Mouse (Mus musculus): ENCODE results near the gene Wsb1. TPM values are rescaled to one million over a fixed set of nuclear protein-coding genes. Genes with fewer than 3 reads are reported as not detected.
A peak's percentile ranks its signal among the peaks of the same experiment; 100 is the strongest.
"Not testable (repeated sequence)": the region's sequence is repeated elsewhere in the genome, so short reads cannot be mapped to it uniquely, and the experiment has no call there.

The Wsb1 gene
- total RNA-seq, 2 experiments from 2014 or later = 67.1 to 82.1 TPM

DNA sequence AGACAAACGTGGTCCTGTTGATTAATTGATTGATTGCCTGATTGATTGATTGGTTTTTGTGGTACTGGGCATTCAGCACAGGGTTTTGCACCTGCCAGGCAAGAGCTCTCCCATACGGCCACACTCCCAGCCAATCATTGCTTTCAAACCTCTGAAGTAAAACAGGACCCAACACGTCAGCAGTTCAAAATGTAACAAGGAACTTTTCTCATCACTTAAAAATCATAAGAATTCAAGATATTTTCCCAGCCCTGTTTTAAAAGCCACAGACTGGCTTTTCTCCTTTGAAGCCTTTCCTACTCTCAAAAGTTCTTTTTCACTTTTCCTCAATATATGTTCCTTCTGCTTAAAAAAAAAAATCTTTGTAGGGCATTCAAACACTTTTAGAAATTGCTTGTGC is 9.9 kb upstream of the Wsb1 start:
- DNase-seq = no peak

DNA sequence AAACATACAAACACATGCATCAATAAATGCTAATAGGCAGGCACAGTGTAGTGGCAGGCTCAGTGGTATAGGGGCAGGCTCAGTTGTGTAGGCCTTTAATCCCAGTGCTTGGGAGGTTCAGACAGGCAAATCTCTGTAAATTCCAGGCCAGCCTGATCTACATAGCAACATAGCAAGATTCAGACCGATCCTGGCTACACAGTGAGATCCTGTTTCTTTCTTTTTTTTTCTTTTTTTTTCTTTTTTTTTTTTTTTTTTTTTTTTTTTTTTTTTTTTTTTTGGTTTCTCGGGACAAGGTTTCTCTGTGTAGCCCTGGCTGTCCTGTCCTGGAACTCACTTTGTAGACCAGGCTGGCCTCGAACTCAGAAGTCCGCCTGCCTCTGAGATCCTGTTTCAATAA is 5.7 kb upstream of the Wsb1 start:
- DNase-seq = not testable (repeated sequence)

DNA sequence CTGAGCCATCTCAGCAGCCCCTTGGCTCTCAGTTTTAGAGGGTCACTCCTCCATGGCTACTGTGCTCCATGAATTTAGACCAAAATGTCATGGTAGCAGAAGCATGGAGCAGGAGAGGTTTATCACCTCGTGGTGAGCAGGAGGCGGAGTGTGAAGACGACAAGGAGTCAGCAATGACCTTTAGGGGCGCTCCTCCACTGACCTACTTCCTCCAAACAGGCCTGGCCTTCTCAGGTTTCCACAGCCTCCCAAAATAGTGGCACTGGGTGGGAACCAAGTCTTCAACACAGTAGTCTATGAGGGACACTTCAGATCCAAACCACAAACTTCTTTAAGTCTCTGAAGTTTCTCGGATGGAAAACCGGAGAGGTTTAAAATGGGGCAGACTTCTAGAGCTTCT is 4.3 kb upstream of the Wsb1 start:
- no peak for DNase-seq

DNA sequence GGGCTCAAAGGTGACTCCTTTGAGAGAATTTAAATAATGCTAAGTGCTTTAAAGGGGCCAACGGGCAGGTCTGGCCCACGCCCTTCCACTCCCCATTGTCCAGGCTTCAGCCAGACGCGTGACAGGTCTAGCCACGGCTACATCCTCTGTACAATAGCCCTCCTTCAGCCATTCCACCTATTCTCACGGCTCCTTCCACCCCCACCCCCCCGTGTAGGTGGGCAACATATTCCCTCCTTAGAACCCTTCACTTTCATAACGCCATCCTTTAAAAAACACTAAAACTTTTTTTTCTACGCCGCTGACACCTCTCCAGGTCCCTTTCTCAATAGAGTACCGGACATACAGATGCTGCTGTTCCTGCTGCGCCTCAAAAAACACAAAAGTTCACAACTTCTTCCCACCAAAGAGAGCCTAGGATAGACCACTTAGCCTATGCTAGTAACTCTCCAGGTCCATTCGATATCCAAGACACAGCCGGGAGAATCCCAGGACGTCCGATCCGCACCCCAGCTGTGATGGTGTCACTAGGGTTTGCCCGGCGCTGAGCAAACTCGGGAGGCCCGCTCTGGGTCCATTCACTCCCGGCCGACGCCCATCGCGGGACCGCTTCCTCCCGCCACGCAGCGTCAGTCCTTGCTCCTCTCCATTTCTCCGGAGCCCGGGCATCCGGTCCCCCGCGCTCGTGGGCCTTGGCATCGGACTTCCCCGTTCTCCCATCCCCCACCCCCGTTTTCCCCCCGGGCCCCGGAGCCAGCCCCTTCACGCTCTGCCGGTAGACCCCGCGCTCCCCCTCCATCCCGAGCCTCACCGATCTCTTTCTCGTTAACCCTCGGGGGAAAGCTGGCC is 705 bp downstream of the Wsb1 start:
- DNase-seq = peak; percentile 70

DNA sequence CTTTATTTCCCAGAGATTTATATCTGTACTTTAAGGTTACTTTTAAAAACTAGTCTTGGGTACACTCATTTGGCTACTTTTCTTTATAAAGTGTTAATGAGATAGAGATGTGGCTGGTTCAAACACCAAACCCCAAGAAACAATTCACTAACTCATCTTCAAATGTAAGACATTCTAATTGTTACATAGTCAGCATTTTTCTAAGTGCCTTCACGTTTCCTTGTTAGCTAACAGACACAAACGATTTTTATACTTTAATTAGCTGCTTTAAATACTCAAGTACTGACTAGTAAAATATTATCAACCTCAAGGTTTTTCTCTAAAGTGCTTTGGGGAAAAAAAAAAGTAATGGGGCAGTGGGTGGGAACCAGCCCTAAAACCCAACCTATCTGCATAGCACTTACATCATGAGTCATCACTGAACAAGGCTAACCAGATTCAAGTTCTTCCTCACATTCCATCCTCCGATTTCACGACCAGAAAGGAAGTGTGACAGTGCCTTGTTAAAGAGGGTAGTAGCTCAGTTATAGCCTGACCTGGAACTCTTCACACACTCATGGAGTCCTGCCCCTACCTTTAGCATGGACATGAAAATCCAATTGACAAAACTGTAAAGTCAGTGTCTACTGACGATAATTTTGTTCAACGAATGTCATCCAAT is 1.5 kb downstream of the Wsb1 start:
- no peak for DNase-seq

DNA sequence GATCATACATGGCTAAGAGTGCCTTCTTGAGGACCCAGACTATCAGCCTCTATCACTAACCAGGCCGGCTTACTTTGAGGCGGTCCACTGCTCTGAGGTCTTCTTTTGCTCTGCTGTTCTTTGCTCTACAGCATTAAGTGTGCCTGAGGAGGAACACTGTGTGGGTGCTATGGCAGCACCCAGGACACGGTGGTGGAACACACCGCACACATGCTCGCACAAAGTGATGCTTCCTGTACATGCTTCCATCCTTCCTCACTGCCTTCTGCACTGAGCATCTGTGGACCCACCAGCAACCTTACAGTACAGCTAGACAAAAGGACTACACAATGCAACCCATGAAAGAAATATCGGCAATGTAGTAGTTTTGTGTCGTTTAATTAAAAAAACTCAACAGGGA is 15.4 kb downstream of the Wsb1 start:
- no peak for DNase-seq

DNA sequence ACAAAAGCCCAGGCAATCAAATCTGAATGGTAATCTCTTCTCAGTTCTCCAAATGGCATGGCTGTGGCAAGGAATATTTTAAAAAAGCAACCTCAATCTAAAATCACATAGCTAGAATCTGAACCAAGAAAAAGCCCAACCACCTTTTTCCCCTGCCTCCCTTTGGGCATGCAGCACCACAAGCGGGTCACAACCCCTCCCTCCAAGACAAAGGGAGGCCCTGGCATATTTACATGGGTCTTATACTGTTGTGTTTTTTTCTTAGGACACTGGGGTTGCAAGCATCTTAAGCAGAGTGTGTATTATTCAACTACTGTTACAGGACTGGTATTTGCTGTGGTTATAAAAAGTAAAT is 16.1 kb downstream of the Wsb1 start:
- DNase-seq = peak; percentile 63

DNA sequence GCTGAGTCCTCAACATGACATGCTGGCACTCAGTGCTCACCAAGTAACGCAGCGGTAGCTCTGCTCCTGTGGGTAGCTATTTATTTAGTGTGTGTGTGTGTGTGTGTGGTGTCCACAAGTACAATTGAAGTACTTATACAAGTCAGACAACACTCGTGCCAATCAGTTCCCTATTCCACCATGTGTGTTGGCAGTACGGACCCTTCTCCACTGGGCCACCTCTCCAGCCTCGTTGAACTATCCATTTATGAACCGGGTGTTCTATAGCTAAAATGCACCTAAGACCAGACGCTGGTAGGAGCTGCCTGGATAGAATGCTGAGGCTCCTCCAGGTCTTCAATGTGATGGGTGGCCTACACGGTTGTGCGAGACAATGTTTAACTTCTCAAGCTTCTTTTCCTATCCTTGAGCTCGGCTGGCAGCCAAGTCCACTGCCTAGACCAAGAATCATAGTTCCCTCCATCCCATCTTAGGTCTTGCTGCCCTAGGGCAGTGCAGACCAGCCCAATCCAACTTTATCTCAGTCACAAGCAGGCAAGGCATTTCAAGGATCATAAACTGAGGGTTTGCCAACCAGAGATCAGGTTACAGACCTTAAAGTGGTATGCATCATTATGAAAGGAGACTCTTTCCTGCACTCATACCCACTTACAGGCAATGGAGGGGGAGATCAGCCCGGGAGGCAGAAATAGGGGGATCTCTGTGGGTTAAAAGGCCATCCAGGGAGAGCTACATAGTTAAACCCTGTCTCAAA is 16.6 kb downstream of the Wsb1 start:
- DNase-seq = peak; percentile 52

DNA sequence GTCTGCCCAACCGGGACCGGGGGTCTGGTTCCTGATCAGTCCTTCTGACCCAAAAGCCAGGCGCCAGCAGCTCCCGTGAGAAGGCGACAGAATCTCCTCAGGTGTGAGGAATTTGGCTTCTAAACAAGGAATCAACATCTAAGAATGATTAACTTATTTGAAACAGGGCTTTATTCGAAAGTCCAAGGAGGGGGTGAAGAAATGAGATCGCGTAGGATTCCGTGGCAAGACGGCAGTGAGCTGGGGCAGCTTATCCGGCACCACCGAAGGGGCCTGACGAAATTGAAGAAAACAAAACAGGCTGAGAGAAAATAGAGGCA is 24.3 kb downstream of the Wsb1 start:
- no peak for DNase-seq

DNA sequence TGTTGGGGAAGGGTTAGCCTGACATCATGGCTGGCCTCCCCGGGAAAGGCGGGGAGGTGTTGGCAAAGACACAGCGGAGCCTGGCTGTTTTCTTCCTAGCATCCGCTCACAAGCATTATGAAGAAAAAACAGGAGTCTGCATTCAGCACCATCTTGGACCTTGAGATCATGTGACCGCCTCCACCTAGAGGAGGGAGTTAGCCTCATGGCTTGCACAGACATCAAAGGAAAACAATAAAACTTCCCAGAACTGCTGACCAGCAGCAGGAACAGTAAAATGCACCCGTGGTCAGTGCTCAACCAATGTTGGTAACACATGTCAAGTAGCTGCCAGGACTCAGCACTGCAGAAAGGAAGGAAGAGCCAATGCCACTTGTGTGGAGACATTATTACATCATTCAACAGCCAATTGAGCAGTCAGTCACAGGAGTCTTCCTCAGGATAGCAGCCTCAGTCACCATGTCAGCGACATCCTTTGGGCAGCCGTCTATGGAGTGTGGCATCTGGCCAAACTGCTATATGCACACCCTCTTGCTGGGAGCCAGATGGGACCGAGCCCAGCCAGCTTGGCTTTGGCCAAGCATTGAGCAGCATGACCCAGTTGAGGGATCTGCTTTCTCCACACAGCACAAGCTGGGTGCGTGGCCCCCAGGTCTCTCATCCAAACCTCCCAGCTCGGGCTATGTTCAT is 24.8 kb downstream of the Wsb1 start:
- DNase-seq = peak; percentile 59

DNA sequence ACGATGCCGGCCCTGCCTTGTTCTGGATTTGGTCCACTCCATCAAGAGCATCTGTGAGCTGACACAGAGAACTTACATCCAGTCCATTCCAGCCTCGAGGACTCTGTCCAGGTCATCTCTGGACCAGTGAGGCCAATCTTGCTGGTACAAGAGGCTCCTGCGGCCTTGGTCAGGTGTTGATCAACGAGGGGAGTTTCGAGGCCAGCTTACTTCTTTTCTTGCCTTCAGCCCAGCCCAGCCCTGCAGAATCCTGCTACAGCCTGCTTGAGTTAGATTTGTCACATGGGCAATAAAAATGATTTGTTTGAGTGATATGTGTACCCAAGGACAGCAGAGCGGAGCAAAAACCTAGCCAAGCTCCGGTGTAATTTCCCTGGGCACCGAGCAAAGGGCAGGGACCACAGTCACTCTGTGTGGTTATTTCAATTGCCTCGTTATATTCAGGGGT is 25.4 kb downstream of the Wsb1 start:
- DNase-seq = peak; percentile 3

DNA sequence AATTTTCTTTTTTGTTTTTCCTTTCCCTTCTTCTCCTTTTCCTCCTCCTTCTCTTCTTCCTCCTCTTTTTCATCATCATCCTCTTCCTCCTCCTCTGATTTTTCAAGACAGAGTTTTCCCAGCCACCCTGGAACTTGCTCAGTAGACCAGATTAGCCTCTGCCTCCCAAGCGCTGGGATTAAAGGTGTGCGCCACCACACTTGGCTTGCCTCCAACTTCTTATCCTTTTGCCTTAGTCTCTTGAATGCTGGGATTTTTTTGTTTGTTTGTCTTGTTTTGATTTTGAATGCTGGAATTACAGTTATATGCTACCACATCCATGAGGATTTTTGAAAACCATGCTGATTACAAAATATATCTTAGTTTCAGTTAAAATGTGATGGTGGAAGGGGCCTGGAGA is 26.4 kb downstream of the Wsb1 start:
- DNase-seq = peak; percentile 4

DNA sequence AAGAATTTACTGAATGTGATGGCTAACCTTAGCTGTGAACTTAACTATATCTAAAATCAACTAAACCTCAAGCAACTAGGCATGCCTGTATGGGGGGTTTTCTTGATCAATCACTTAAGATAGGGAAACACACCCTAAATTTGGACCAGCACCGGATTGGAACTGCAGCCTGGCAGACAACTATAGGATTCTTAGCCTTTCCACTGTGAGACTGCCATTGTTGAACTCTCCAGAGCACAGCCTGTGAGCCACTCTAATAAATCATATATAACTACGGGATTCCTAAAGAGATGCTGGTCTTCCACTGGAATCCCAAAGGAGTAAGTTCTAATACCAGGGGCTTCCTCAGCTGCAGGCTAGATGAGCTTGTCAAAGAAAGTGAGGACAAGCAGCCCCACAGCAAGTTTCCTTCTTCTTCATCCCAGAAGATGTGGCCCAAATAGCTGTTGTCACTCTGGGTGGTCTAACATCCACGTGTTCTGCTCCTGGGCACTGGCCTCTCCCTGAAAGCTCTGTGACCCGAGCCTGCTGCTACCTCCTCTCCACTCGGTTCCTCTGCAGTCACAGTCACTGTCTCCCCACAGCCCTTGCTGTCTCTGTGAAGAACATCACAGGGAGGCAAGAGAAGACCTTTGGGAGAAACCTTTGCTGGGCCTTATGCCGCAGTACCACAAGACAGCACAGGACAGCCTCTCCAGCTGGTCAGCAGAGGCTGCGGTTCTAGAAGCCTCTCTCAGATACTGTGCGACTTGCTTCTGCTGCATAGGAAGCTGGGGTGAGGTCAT is 28.9 kb downstream of the Wsb1 start:
- DNase-seq = peak; percentile 25

DNA sequence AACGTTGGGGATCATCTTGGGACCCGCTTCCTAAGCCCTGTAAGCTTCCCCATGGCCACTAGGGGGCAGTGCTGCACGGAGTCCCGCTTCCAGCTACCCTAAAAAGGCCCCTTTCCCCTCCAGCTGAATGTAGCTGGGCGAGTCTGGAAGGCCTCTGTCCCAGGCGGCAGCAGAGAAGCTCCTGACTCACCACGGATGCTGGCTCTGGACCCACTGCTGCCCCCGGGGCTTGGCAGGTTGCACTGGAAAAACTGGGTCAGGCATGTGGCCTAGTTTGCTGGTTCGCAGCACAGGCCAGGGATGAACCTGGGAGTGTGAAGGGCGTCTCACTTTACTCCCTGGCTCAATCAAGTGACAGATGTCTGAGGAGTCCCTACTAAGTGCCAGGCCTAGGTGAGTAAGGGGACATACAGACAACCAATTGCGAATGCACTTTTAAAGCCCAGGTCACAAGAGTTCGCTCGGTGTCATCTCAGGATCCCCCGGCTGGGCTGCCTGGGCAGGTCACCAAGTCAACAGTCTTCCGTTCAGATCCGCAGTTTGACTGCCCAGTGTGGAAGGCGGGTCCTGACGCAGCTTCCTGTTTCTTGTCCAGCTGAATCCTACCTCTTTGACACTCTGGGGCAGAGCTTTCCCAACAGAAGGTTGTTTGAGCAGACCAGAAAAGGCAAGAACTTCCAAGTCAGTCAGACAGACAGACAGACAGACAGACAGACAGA is 29.8 kb downstream of the Wsb1 start:
- peak; percentile 96 for DNase-seq

DNA sequence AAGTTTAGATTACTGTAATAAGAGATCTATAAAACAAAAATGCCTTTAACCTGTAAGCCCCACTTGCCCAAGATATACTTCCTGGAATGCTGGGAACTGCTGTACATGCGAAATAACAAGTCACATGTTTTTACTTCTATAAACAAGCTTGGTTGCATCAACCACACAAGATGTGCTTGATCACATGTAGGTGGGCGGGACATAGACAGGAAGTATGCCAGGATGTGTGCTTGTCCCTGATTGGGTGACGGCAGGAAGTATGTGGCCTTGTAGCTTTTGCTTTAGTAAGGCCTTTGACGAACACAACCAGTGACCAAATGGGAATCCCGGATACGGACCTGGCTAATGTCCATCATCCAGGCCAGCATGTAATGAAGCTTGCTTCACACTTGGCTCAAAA is 31.1 kb downstream of the Wsb1 start:
- peak; percentile 52 for DNase-seq

DNA sequence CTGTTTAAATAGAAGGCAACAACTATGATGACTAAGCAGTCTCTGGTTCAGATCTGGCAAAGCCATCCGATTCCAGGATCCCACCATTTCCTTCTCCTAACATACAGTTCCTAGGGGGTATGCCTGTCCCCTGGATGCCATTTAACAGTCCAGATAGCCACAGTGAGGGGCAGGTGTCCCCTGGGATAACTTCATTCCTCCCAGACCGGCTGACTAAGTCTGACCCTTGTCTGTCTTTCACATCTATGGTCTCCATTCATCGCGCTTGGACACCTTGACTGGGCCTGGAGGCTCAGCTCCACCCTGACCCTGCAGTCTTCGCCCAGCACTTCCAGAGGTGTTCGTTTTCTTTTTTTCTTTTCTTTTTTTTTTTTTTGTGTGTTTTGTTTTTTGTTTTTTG is 31.8 kb downstream of the Wsb1 start:
- no peak for DNase-seq

DNA sequence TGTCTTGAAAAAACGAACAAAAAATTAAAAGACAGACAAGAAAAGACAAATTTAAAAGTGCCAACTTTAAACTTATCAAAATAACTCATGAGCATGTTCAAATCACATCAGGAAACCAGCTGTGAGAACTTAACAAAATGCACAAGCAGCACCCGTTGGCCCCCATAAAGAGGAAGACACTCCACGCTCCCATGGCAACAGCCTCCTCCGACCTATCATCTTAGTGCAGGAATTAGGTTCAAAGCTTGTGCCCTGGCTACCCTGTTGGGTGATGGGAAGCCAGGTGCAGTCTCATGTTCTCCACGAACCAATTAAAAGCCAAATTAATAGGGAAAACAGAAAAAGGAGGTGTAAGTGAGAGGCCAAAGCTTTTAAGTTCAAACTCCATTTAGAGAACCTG is 32.8 kb downstream of the Wsb1 start:
- no peak for DNase-seq

DNA sequence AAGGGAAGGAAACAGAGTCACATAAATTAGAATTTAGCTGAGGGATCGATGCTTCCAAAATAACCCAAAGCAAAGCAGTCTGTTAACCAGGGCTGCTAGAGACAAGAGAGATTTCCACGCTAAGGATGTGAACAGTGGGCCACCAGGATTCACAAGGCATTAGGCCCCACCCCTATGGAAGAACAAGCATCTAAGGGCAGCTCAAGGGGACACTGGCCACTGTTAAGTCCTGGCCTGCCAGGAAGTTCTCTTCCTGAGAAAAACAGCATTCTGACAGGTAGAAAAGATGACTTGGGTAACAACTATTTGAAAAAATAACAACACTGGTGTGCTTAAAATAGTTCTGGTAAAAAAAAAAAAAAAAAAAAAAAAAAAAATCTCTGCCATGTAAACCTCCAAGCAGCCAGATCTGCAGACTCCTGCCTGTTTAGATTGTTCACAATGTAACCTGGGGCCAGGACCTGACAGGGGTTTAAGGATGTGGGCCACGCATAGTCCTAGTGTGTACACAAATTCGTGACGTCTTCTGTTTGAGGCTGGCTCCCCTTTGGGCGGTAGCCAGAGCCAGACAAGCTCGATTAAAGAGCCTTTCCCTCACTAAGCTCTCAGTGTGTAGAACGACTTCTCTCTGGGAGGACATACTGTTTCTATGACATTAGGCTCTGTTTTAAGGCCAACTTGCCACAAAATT is 35.4 kb downstream of the Wsb1 start:
- no peak for DNase-seq

DNA sequence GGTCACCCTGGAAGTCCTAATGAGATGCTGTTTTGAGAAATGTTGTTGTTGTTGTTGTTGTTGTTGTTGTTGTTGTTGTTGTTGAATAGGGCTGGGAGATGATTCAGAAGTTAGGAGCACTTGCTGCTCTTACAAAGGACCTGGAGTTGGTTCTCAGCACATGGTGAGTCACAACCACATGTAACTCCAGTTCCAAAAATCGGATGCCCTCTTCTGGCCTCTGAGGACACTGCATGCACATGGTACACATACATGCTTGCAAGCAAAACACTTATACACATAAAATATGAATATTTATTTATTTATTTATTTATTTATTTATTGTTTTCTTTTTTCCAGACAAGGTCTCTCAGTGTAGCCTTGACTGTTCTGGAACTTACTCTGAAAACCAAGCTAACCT is 36.4 kb downstream of the Wsb1 start:
- no peak for DNase-seq

DNA sequence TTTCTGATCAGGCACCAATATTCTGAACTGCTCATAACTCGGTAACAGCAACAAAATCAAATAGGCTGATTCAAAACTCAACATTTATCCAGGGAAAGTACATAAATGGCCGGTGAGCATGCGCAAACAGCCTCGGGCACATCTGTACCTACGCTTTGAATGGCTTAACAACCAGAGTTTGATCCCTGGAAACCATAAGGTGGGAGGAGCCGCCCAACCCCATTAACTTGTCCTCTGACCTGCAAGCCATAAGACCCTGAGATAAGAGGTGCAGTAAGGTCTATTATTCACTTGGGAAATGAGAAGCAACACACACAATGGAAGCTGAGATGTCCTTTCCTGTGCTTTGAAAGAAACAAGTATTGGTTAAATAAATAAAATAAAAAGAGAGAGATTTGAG is 37.3 kb downstream of the Wsb1 start:
- DNase-seq = no peak

DNA sequence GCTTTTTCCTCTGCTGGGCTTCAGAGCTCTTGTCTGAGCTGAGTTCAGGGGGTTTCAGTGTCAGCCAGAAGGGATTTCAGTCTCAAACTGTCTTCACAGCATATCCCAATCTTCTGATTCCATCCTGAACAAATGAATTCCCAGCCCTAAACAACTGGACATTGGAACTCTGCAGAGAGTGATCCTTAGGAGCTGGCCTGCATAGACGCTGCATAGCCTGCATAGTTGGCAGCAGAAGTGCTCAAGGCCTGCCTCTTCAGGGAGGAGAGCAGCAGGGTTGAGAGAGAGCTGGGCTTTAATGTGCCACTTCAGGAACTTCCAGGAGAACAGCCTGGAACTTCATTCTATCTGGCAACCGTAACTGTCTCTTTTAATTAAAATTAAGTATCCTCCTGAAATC is 38.9 kb downstream of the Wsb1 start:
- no peak for DNase-seq
